Mouse (Mus musculus) gastrocnemius, postnatal 10 days (tissue): ENCODE measurements at regions not wholly inside any gene's neighbourhood (a gene's known extent, or its start where the extent isn't known, plus 50 kb on each side); places are given as distances from the start of the nearest gene placed in this dataset.
A peak's percentile ranks its signal among the peaks of the same experiment; 100 is the strongest.
"Not testable (repeated sequence)": the region's sequence is repeated elsewhere in the genome, so short reads cannot be mapped to it uniquely, and the experiment has no call there.

Source experiments
- DNase-seq: peaks from one replicate; pipeline ENCODE4 v3.0.0; 2021; ENCODE audit warnings: mixed read lengths

DNA sequence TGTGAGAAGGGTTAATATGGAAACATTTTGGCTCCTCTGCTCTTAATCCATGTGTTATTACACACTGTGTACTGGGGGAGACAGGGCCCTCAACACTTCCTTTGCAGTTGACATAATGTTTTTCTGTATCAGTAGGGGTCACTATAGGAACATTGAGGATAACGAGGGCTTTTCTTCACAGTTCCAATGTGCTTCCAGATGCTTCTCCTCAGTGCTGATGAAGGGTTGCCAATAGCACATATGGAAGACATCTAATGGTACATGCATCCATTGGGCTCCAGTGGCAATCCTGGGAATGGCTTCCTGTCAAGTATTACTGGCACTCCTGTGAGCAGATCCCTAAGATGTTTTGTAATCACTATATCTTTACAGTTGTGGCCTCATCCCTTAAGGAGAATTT lies 62.1 kb downstream of the Naa11 start:
- no peak for DNase-seq

DNA sequence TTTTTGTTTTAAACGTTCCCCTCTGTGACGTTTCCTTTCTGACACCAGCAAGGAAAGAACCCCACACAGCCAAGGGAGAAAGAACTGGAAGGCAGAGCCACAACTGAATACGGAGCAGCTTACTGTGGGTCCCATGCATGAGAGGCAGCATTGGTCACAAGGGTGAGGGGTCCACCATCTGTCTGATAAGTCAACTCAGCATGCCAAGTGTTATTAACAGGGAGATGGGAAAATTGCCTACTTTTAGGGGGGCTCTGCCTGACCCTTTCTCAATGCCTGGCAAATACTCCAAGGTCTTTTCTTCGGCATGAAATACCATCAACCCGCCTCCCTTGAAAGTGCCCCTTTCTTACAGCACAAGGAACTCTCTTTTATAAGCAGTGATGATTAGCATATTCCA lies 66.3 kb downstream of the Naa11 start:
- no peak for DNase-seq

DNA sequence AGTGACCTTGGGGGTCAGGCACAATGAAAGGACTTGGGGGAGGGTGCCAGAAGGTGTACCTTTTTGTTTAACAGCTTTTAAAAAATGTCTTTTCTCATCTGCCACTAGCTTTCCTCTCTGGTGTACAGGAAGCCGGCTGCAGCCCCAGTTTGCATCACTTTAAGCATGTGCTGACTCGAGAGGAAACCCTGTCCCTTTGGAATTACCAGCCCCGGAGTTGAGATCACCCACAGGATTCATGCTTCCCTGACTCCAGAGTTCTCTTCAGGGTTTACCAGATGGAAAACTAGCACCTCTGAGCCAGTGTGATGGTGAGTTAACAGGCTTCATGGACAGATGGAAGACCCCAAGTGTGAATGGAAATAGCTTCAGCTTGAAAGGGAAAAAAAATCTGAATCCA lies 68.3 kb downstream of the Naa11 start:
- DNase-seq: no peak

DNA sequence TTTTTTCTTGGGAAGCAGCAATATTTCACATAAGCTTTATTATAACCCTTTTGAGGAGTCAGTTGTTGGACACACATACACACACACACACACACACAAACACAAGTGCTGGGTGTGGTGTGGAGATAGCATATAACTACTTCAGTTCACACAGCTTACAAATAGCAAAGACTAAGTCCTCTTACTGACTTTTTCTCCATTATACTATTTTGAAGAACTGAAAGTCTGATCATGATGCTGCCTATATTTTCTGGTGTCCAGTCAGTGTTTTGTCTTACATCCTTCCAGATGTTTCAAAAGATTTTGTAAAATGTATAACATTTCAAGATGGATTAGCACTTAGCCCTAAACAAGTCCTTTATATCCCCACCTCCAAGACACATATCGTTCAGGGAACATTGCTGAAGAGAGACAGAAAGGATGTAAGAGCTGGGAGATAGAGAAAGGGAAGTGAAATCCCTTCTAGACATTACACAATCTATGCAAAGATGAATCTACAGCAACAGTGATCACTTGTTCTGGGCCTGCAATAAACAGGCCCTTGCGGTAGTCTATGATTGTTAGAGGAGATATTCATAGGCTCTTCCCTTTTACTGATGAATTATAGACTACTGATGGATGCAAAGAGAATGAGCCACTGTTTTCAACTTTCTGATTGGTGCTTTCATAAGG lies 72.2 kb downstream of the Naa11 start:
- no peak for DNase-seq

DNA sequence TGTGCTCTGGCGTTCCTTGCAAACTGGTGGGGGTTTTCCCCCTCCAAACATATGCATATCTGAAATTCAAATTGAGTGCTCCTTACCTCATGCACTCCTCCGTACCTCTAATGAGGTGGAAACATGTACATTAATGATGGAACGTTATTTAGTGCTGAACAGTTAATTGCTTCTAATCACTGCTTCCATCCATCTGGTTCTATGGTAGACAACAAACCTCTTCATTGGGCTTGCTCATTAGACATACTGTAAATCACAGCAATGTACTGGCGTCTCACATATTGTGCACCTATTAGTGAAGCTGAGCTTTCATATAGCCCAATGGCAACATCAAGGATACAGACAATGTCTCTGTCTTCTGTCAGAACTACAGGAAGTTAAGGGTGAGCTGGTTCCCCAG lies 85.3 kb downstream of the Naa11 start:
- no peak for DNase-seq

DNA sequence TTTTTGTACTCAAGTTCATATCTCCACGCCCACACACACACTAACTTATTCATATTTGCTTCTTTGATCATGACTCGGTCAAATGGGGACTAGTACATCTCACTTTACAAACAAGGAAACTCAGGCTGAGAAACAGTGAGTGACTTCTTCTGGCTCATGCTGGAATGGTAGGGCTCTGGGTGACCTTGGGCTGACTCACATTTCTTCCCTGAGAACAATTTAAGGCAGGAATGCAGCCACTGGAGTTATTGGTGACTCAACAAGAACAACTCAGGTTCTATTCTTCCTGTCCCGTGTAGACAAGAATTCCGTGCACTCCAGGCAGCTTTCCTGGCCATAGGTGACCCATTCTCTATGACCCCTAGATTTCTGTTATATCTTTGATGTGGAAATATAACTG lies 87.3 kb downstream of the Naa11 start:
- DNase-seq: no peak

DNA sequence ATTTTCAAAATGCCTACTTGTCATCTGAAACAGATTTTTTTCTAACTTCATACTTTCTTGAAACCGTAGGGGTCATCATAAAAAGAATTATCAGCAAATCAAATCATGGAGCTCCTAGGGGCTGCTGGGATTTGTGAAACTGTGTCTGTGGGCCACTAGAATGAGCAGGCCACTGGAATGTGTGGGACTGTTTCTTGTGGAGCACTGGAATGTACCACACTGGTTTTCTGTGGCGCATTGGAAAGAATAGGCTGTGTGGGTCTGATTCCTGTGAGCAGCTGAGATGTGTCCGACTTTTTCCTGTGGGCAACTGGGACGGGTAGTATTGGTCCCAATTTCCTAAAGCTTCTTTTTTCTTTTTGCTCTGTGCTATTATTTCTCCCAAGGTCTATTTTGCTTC lies 90.6 kb downstream of the Naa11 start:
- DNase-seq: no peak

DNA sequence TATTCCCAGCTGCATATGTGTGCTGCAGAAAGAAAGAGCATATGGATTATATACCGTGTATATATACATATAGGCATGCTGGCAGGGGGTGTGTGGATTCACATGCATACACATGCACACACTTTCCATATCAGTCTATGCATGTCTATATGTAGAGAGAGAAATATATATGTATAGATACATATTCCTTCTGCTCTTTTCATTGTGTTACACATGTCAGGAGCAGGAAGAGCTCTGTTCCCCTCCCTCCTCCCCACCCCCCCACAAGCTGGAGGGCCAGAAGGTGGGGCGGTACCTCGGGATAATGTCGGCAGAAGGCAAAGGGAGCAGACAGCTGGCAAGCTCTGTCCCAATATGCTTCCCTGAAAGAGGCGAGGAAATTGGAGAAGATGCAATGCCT lies 91.3 kb downstream of the Naa11 start:
- DNase-seq: no peak

DNA sequence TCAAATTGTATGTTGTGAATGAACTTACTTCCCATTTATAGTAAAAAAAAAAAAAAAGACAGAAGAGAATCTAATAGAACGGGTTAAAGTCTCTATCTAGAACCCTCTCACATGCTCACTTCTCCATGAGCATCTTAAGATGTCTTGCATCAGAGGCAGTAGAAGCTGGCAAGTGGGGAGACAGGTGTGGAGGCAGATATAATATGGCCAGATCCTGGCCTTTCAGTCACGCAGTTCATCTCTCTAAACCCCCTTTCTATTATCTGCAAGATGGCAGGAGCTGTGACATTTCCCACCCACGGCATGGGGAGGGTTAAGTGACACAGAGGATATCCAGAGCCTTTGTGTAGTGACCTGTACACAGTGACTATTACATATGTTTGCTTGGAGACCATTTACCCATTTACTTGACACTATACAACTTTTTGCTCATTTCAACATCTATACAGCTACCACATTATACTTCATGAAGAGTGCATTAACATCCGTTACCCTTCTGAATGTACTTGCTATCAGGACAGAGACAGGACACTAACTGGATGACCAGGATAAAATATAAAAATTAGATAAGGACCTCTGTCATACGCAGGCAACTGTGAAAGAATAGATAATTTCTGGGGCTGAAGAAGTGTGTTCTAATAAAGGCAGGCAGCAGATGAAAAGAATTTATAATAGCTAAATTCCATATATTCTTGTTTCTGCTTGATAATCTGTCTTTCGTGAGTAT lies 91.9 kb downstream of the Naa11 start:
- no peak for DNase-seq

DNA sequence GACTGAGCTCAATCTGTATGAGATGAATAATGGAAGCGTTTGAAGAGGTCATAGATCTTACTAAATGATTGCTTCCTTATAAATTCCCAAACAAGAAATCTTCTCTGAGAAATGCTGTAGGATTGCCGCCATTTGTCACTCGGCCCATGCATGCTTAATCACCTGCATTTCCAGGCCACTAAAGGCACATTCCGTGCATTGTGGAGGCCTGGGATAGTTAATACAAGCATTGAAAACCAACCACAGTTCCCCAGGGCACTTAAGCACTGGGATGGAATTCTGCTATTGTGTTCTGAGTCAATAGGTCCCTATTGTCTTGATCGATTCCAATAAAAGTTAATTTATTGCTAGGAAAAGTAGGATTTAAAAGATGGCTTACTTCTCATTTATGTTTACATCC lies 92.5 kb downstream of the Naa11 start:
- no peak for DNase-seq

DNA sequence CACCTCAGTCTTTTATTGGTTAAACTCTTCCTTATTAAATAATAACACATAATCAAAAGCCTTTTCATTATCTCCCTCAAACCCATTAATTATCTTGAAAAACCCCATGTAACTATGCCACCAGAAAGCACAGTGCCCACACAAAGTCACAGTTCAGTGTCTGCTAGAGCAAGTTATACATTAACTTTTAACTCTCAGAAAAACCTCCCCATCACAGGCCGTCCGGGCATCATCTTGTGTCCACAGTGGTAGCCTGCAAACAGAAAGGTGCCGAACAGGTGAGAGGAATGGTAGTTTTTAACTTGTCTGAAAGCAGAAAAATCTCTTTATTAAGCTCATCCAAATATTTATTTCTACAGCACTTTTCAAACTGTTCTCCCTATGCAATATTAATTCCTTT lies 96.0 kb downstream of the Naa11 start:
- DNase-seq: no peak

DNA sequence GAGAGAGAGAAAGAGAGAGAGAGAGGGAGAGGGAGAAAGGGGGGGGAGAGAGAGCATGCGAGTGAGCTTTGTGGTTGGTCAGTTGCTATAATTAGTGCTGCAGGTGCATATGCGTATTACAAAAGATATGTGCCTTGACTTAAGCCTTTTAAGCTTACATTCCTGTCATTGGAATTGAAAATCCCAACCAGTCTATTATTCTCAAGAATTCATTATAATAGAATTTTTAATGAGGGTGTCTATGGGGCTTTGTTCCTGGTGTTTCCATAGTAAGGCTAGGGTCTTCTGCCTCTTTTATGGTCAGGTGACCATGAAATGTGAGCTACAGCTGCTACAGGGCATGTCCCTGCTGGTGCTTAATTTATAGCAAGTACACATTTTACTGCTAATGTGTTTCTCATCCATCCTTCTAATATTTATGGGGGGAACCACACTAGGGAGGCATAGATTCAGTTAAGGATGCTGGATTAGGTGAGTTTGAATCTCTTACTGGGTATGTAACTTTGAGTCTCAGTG lies 102.0 kb downstream of the Naa11 start:
- DNase-seq: no peak

DNA sequence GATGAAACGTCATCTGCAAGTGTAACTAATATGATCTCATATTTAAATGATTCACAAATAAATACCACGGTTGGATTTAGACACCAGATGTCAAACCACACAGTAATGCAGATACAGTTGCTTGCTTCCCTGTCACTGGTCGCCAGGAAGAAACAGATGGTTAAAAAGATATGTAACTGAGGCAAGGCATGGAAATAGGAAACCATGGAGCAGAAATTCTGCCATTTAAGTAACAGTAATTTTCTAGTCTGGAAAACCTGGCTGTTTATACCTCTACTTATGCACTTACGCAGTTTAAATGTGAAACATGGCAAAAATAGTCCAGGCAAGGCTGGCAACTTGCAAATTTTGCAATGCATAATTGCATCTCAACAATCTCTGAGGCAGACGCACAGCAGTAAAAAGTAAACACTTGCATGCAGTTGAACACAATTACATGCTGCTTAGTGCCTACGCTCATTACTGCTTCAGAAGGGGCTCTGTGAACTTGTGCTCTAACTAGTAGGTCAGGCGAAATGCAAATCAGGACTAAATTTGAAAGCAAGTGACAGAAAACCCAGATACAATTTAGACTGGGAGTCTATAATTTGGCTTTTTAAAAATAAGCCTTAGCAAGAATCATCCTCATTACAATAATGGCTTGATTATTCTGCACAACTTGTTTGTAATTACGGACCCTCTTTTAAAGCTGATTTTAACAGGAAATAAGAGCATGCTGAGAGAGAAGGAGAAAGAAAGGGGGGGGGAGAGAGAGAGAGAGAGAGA lies 102.6 kb downstream of the Naa11 start:
- DNase-seq: no peak

DNA sequence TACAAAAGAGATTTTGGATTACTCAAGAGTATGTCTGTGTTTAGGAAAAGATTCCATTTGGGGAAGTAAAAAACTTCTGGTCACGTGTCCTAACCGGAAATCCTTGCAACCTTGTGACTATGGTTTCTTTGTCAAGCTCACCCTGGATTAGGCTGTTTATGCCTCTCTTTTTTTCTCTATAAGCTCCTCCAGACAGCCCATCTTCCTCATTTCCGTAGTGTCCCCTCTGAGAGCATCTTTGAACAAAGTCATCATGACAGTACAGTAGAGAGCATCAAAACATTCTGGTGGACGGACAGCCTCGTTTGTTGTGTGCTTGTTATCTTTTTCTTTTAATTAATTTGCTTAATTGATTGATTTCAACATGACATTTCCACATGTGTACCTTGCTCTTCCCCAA lies 112.7 kb downstream of the Naa11 start:
- DNase-seq: no peak

DNA sequence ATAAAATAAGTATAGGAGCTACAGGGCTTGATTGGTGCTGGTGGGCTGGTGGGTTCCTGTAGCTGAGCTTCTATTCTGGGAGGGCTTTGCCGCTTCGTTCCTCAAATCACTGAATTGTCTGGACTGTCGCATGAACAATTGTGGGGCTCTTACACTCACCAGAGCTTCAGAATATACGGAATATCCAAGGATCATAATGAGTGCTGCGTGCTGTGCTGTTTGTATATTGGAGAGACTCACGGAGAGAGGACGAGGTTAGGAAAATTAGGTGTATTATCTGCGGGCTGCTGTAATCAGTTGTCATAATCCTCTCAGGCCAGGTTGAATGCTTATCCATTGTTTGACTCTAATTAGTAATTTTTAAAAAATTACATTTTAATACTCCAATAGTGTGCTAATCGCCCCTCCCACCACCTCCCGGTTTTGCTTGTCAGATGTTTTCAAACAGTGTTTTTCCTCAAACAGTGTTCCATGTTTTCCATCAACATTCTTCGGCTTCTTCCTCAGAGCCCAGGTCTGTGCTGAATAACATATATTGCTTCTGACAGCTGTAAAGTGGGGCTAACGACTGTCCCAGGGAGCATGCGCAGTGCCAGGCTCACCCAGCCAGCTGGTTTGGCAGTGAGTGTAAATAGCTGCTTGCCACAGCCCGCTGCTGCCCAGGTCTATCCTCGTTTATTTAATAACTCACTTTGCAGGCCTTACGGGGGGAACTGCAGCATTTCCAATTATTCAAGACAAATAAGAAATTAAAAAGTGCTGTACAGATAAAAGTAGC lies 114.2 kb downstream of the Naa11 start:
- peak; percentile 13 for DNase-seq

DNA sequence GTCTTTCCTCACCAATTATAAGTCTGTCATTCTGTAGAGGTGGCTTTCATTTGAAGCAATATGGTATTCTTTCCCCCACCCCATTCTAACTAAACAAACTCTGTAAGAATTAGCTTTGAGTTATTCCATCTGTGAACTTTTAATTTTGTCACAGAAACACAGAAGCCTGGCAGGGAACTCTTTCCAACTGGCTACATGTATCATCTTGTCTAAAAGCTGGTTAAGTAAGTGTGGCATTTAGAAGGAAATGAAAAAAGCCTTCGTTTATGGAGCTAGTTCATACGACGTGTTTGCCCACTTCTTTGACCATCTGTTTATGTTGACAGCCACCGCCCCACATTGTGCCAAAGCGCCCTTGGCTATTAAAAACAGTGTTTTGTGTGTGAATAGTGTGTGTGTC lies 115.5 kb downstream of the Naa11 start:
- DNase-seq: no peak

DNA sequence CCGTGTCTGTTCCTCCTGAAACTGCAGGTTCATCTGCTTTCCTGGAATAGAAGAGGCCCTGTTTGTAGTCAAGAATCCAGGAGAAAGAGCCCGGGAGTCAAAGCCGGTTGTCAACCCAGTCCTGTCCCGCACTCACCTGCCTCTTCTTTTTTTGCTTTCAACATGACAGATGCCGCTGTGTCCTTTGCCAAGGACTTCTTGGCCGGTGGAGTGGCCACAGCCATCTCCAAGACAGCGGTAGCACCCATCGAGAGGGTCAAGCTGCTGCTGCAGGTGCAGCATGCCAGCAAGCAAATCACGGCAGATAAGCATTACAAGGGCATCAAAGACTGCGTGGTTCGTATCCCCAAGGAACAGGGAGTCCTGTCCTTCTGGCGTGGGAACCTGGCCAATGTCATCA lies 127.5 kb downstream of the Naa11 start:
- not testable (repeated sequence) for DNase-seq

DNA sequence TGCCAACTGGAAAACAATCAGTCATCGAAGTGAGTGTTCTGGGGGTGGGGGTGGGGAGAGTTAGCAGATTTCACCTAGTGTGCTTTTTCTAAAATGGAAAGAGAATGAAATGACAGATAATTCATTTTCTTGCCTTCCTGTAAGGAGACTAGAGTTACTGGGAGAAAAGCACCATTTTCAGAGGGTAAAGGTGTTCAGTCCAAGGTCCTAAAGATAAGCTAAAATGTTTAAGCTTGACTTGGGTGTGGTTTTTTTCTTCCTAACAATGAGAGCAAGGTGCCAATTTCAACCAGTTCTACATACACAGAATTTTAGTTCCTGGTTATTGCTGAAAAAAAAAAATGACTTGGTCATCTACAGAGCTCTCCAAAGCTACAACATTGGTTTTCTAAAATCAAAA lies 135.1 kb downstream of the Naa11 start:
- DNase-seq: no peak

DNA sequence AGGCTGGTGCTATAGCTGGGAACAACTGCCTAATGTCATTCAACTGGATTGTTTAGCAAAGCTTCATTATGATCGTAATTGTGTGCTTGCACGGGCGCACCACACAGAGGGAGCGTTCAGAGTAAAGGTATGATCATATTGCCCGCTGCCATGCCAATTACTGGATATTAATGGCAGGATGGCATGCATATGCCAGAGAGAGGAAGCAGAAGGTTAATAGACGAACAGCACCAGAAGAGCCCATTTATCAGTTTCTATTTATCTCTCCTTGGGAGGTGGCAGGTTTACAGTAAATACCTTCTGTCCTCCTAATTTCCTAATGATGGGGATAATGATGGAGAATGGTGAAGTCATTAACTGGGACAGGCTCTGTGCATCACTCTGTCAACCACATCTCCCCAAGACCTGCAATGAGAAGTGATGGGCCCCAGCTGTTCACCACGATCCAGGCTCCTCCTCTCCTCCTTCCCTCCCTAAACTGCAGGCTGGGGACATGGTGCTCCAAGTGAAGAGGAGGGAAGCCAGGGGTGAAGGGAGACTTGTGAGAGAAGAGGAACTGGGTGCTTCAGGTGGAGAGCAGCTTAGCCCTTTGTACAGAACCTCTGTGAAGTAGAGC lies 135.6 kb downstream of the Naa11 start:
- no peak for DNase-seq

DNA sequence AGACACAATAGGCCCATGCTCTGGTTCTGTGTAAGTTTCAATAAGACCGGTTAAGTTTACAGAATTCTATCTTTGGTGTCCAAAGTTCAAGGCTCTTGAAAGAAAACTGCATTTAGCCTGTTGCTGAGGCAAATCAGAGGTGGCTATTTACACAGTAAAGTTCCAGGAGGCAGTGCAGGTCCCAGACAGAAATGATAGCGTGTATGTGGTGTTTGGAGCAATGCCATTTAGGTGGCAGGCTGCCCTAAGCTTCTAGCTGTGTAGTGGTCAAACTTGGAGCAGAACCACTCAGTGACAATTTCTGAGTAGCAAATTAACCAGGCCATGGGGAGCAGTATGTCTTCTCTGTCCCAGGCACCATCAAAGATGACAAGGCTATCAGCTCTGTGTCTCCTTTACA lies 125.5 kb upstream of the Paqr3 start:
- no peak for DNase-seq

DNA sequence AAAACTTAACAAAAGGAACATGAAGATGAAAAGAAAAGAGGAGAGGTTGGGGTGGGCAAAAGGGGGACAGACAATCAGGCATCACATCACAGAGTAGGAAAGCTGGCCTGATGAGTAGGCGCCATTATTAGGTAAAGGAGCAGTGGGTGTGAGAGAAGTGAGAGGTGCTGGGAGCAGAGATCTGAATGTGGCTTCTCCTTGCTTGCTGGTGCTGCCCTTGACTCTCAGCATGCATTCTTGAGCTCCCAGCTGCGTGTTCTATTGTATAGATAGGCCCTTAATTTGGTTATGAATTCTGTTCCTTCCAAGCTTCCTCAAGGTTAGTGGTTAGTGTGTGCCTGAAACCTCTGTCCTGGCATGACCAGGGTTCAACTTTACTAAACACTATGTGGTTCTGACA lies 115.0 kb upstream of the Paqr3 start:
- DNase-seq: no peak

DNA sequence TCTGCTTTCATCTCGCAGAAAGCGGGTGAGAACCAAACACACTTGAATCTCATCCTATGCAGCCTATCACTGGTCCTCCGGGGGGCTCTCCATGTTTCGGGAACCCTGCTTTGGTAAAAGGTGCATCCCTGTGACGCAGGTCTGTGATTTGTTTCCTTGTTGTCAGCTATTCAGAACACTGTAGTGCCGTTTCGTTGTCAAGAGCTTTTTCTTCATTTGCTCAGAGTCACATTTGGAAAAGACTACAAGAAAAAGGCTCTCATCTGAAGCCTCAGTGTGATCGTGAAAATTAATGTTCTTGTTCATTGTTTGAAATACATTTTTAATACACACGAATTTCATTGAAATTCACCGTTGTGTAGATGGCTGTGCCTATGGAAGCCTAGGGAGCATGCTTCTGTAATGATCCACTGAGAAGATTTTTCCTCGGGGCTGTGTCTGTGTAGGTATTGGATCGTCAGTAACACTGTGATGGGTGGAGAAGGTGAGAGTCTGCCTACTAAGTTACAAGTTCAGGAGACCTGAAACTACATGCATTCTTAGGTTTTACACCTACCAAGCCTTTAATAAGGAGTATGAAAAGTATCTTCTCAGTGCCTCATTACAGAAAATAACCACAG lies 112.0 kb upstream of the Paqr3 start:
- no peak for DNase-seq
